In genomic region chr11:75200935-75201334, GRCm38 (mm10) we compare ENCODE assay signal across 19 mouse cellular contexts. TPM values are rescaled to one million over a fixed set of nuclear protein-coding genes. Genes with fewer than 3 reads are reported as not detected.
DNase-seq lines count a peak whose midpoint lies in the region; ATAC-seq lines count a peak whose summit lies in the region.
"Had no signal": no experiment of that assay in that cellular context is flagged by ENCODE, and none has a peak within 500 bp of the region (broad histone marks: within the 10 kb centered on the region; RNA-seq: fewer than 3 reads in every experiment).

No protein-coding gene starts in this region.

- H3K27me3 ChIP-seq in heart, embryonic 14.5 days (ENCODE audit: control insufficient read depth, insufficient read depth, low read length), result peaks cover 8% of the 10 kb centered on the region
- H3K27me3 ChIP-seq in neural tube, embryonic 13.5 days, result peaks cover 22% of the 10 kb centered on the region
- peaks cover 15% of the 10 kb centered on the region for H3K27me3 ChIP-seq in heart, embryonic 11.5 days (ENCODE audit: control insufficient read depth, insufficient read depth, low read length)

- ATAC-seq in heart, embryonic 14.5 days (ENCODE audit: insufficient number of reproducible peaks, insufficient read depth, low FRiP score, low read depth), result no peak
- no peak for ATAC-seq in neural tube, embryonic 13.5 days (ENCODE audit: low read depth)
- no peak for ATAC-seq in heart, embryonic 11.5 days (replicated peaks; ENCODE audit: insufficient number of reproducible peaks, low FRiP score, low TSS enrichment)
- ATAC-seq: forebrain, postnatal 0 days had no signal

- H3K4me2 ChIP-seq in heart, embryonic 14.5 days (ENCODE audit: low read length), result no peak overlapping the region
- no peak overlapping the region for H3K4me2 ChIP-seq in neural tube, embryonic 13.5 days
- no peak overlapping the region for H3K4me2 ChIP-seq in heart, embryonic 11.5 days
- H3K4me2 ChIP-seq: hindbrain, embryonic 15.5 days; kidney, embryonic 15.5 days; limb, embryonic 13.5 days; liver, embryonic 15.5 days; neural tube, embryonic 15.5 days; stomach, embryonic 15.5 days had no signal

- H3K4me3 ChIP-seq in heart, embryonic 14.5 days (ENCODE audit: control insufficient read depth in 1 of 2, insufficient read depth in 1 of 2, low read depth in 1 of 2, low read length in 2 of 2), result no peak overlapping the region
- H3K4me3 ChIP-seq in neural tube, embryonic 13.5 days, result no peak overlapping the region
- H3K4me3 ChIP-seq in heart, embryonic 11.5 days (ENCODE audit: low read depth, low read length), result no peak overlapping the region
- H3K4me3 ChIP-seq: heart, embryonic 10.5 days; hindbrain, embryonic 15.5 days; kidney, embryonic 15.5 days; limb, embryonic 13.5 days; liver, embryonic 15.5 days; midbrain, embryonic 10.5 days; neural tube, embryonic 15.5 days; stomach, embryonic 15.5 days had no signal

- intact Hi-C loops in heart, postnatal 14 days (cut with DNase I), result no loop called here
- intact Hi-C loops in left cerebral cortex, postnatal 14 days (cut with DNase I), result no loop called here

- H3K27ac ChIP-seq in heart, embryonic 14.5 days (replicated peaks in 1 of 2; ENCODE audit: control insufficient read depth in 1 of 2, insufficient read depth in 1 of 2, low read depth in 2 of 2, low read length in 2 of 2), result no peak overlapping the region; a peak in 1 of 4 replicates
- peak overlapping the region; percentile 33; the same call in 1 of the 2 replicates for H3K27ac ChIP-seq in neural tube, embryonic 13.5 days (replicated peaks)
- H3K27ac ChIP-seq in heart, embryonic 11.5 days (ENCODE audit: low read depth, low read length), result no peak overlapping the region
- H3K27ac ChIP-seq: heart, embryonic 10.5 days; hindbrain, embryonic 15.5 days; kidney, embryonic 15.5 days; limb, embryonic 13.5 days; liver, embryonic 15.5 days; midbrain, embryonic 10.5 days; neural tube, embryonic 15.5 days; stomach, embryonic 15.5 days had no signal

- H3K4me1 ChIP-seq in heart, embryonic 14.5 days (ENCODE audit: control insufficient read depth in 2 of 2, insufficient read depth in 2 of 2, low read length in 2 of 2), result peaks cover 23 to 51% of the 10 kb centered on the region in 2 experiments
- peaks cover 37% of the 10 kb centered on the region for H3K4me1 ChIP-seq in neural tube, embryonic 13.5 days (replicated peaks)
- peaks cover 38% of the 10 kb centered on the region for H3K4me1 ChIP-seq in heart, embryonic 11.5 days (ENCODE audit: control insufficient read depth, insufficient read depth, low read length)
- H3K4me1 ChIP-seq: stomach, embryonic 15.5 days had no signal

- H3K9ac ChIP-seq in heart, embryonic 14.5 days (ENCODE audit: low read length), result peak overlapping the region; percentile 16; the same call in 1 of the 2 replicates
- no peak overlapping the region for H3K9ac ChIP-seq in neural tube, embryonic 13.5 days
- no peak overlapping the region for H3K9ac ChIP-seq in heart, embryonic 11.5 days (ENCODE audit: low read depth, low read length)
- H3K9ac ChIP-seq: forebrain, postnatal 0 days; hindbrain, embryonic 15.5 days; kidney, embryonic 15.5 days; limb, embryonic 13.5 days; liver, embryonic 15.5 days; neural tube, embryonic 15.5 days; stomach, embryonic 15.5 days had no signal

- DNase-seq in heart, postnatal 14 days, result no peak
- DNase-seq in neural tube, embryonic 10.5 days (ENCODE audit: extremely low spot score, low spot score), result no peak
- DNase-seq in left cerebral cortex, postnatal 14 days (ENCODE audit: low spot score in 2 of 2), result peak; percentile 63 to 81
- DNase-seq in thymus, postnatal 25 days, result no peak
- DNase-seq: forebrain, postnatal 0 days; gastrocnemius, postnatal 25 days; heart, postnatal 36 days; lung, postnatal 14 days had no signal

- no peaks in the 10 kb centered on the region for H3K36me3 ChIP-seq in heart, embryonic 14.5 days (ENCODE audit: control insufficient read depth, insufficient read depth, low read length)
- H3K36me3 ChIP-seq in neural tube, embryonic 13.5 days, result no peaks in the 10 kb centered on the region
- H3K36me3 ChIP-seq in heart, embryonic 11.5 days (ENCODE audit: control insufficient read depth, insufficient read depth, low read length), result no peaks in the 10 kb centered on the region
- H3K36me3 ChIP-seq: hindbrain, embryonic 15.5 days; kidney, embryonic 15.5 days; limb, embryonic 13.5 days; liver, embryonic 15.5 days; midbrain, embryonic 10.5 days; neural tube, embryonic 15.5 days; stomach, embryonic 15.5 days had no signal

- H3K9me3 ChIP-seq in heart, embryonic 14.5 days (ENCODE audit: control insufficient read depth, low read length), result no peaks in the 10 kb centered on the region
- H3K9me3 ChIP-seq in neural tube, embryonic 13.5 days, result no peaks in the 10 kb centered on the region
- no peaks in the 10 kb centered on the region for H3K9me3 ChIP-seq in heart, embryonic 11.5 days (replicated peaks; ENCODE audit: control insufficient read depth, low read length)
- H3K9me3 ChIP-seq: heart, embryonic 10.5 days; hindbrain, embryonic 15.5 days; kidney, embryonic 15.5 days; limb, embryonic 13.5 days; liver, embryonic 15.5 days; midbrain, embryonic 10.5 days; neural tube, embryonic 15.5 days; stomach, embryonic 15.5 days had no signal

- WGBS in heart, embryonic 14.5 days, result 86% methylated on average over 12 of the region's 12 CpGs
- 88% methylated on average over 12 of the region's 12 CpGs for WGBS in neural tube, embryonic 13.5 days
- WGBS in heart, embryonic 11.5 days (ENCODE audit: insufficient replicate concordance), result 90% methylated on average over 12 of the region's 12 CpGs

RNA-seq across cellular contexts. Expression of gene Rtn4rl1, which starts 7.4 kb away (rescaled TPM):
- polyA plus RNA-seq in heart, embryonic 14.5 days (2014; fragmentation: Nextera tagmentation; extraction: Ambion mirVana), result 17.0 and 17.3 TPM in 2 replicates
- 10 to 100 TPM; 10.6 to 13.2 TPM for total RNA-seq in heart, postnatal 14 days (2021)
- polyA plus RNA-seq in neural tube, embryonic 13.5 days (2015; fragmentation: Nextera tagmentation; extraction: Ambion mirVana), result 12.4 and 16.5 TPM in 2 replicates
- 10 to 100 TPM; 59.5 to 65.9 TPM for total RNA-seq in left cerebral cortex, postnatal 14 days (2021)
- 12.7 and 16.8 TPM in 2 replicates for polyA plus RNA-seq in heart, embryonic 11.5 days (2014; fragmentation: Nextera tagmentation; extraction: Ambion mirVana)

RNA-seq across cellular contexts. Expression of gene Dph1, which starts 9.9 kb away (rescaled TPM):
- 23.1 and 23.7 TPM in 2 replicates for polyA plus RNA-seq in heart, embryonic 14.5 days (2014; fragmentation: Nextera tagmentation; extraction: Ambion mirVana)
- 1 to 10 TPM; 9.9 TPM for total RNA-seq in heart, postnatal 14 days (2021)
- 13.7 and 15.0 TPM in 2 replicates for polyA plus RNA-seq in neural tube, embryonic 13.5 days (2015; fragmentation: Nextera tagmentation; extraction: Ambion mirVana)
- 10 to 100 TPM; 22.0 to 23.7 TPM for total RNA-seq in left cerebral cortex, postnatal 14 days (2021)
- 16.5 and 21.0 TPM in 2 replicates for polyA plus RNA-seq in heart, embryonic 11.5 days (2014; fragmentation: Nextera tagmentation; extraction: Ambion mirVana)

RNA-seq across cellular contexts. Expression of gene Ovca2, which starts 22.3 kb away (rescaled TPM):
- 19.4 and 19.7 TPM in 2 replicates for polyA plus RNA-seq in heart, embryonic 14.5 days (2014; fragmentation: Nextera tagmentation; extraction: Ambion mirVana)
- total RNA-seq in heart, postnatal 14 days (2021), result 1 to 10 TPM; 7.1 TPM
- polyA plus RNA-seq in neural tube, embryonic 13.5 days (2015; fragmentation: Nextera tagmentation; extraction: Ambion mirVana), result 18.6 and 20.5 TPM in 2 replicates
- total RNA-seq in left cerebral cortex, postnatal 14 days (2021), result 10 to 100 TPM; 10.0 to 10.2 TPM
- 23.4 and 24.6 TPM in 2 replicates for polyA plus RNA-seq in heart, embryonic 11.5 days (2014; fragmentation: Nextera tagmentation; extraction: Ambion mirVana)

RNA-seq across cellular contexts. Expression of gene Hic1, which starts 31.6 kb away (rescaled TPM):
- polyA plus RNA-seq in heart, embryonic 14.5 days (2014; fragmentation: Nextera tagmentation; extraction: Ambion mirVana), result 6.4 and 6.8 TPM in 2 replicates
- 10 to 100 TPM; 22.7 to 26.3 TPM for total RNA-seq in heart, postnatal 14 days (2021)
- 7.4 and 9.2 TPM in 2 replicates for polyA plus RNA-seq in neural tube, embryonic 13.5 days (2015; fragmentation: Nextera tagmentation; extraction: Ambion mirVana)
- total RNA-seq in left cerebral cortex, postnatal 14 days (2021), result 1 to 10 TPM; 5.0 to 5.2 TPM
- 2.5 and 3.0 TPM in 2 replicates for polyA plus RNA-seq in heart, embryonic 11.5 days (2014; fragmentation: Nextera tagmentation; extraction: Ambion mirVana)

Comparison
In these comparisons a context has a peak if more than half of its experiments do, and no peak if none do; other contexts are left out.
1. DNase-seq: peak in left cerebral cortex, postnatal 14 days (2 of 2); none in heart, postnatal 14 days (0 of 2), neural tube, embryonic 10.5 days (single experiment) and thymus, postnatal 25 days (single experiment).